Mouse (Mus musculus) left cerebral cortex, postnatal 25 days (tissue): Measurements from ENCODE around the gene Bbc3. TPM values are rescaled to one million over a fixed set of nuclear protein-coding genes. Genes with fewer than 3 reads are reported as not detected.

Experiments used
- DNase-seq, 2 experiments: peaks; one replicate each; pipeline ENCODE4 v3.0.0; 2022; ENCODE audit warnings: low spot score in 2 of 2, mixed read lengths in 1 of 2
- intact Hi-C: fragments of 180-260 bp; cut with DNase I; formaldehyde crosslinking; loops from one replicate; pipeline ENCODE4 v1.15.1; 2025
- total RNA-seq, 2 experiments: library from RNA; stranded (reverse); gene quantifications; 2 replicates each; pipeline ENCODE4 v1.2.3; 2021

Bbc3 gene
- total RNA-seq, 2 experiments from 2014 or later: 9.2 to 10.9 TPM

DNA sequence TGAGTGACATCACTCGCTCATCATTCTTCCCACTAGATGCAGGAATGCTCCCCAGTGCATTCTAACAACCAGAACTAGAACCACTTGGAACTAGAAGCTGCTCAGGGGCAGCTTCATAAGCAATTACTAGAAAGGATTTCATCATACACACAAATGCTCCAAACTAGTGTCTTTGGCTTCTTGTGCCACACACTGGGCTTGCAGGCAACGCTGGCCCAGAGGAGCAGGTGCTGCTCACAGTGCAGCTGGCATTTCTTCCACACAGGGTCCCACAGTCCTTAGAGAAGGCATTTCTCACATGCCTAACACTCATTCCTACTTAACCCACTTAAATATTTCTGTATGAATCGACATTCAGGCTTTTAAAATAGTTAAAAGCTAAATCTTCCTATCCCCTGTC lies 49.4 kb downstream of the Bbc3 start:
- no peak for DNase-seq
- intact Hi-C loops: no loop called here

DNA sequence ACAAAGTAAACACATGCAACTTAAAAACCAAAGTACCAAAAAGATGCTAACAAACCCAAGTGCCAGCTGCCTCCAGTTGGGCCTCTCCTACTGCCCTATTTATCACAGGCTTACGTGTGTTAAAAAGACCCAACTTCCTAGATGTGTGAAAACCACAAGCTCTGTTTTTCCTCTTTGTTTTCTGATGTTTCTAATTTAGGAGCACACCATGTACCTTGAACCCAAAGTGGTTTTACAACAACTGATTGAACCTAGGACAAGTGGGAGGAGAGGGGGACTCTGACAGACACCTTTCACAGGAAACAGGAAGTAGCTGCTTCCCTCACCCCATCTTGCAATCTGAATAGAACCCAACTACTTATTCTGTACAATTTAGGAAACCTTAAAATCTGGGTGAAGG lies 56.1 kb downstream of the Bbc3 start:
- intact Hi-C loops: no loop called here
- no peak for DNase-seq

DNA sequence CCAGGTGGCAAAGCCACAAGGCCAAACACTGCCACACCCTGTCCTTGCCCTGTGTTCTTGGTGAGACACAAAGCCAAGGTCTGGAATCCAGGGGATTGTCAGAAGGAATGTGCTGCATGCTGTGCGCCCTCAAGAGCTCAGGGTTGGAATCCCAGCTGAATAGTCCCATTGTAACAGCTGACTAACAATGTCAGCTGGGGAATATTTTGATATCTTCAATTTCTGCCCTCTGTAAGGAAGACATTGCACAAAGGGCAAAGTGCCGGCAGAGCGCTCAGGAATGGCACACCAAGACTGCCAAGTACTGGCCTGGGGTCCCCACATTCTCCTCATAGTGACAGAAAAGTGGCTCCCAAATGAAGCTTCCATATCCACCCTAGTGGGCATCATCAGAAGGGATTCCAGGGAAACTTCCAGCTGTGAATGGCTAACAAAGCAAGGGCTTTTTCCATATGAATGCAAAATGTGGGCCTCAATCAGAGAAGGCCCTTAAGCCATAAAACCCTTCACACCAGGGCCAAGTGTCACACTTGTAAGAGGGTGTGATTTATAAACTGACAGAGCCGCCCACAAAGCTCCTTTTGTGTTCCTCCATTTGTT lies 56.8 kb downstream of the Bbc3 start:
- intact Hi-C loops: no loop called here
- no peak for DNase-seq

DNA sequence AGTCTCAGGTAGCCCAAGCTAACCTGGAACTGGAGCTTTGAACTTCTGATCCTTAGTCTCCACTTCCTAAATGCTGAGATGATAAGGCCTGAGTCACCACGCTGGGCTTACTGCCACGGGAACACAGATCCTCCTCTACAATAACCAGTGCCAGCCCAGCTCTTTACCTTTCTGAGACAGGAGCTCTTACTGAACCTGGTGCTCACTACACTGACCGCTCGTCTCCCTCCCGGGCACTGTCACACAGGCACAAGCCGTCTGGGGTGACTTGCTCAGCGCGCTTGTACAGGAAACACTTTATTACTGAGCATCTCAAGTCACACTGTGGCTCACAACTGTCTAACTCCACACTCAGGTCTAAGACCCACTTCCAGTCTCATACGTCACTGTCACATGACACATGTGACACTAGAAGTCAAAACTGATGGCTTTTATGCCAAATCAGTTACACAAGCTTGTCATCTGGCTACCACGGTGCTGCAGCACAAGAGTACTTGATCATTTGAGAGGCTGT lies 58.0 kb downstream of the Bbc3 start:
- intact Hi-C loops: no loop called here

DNA sequence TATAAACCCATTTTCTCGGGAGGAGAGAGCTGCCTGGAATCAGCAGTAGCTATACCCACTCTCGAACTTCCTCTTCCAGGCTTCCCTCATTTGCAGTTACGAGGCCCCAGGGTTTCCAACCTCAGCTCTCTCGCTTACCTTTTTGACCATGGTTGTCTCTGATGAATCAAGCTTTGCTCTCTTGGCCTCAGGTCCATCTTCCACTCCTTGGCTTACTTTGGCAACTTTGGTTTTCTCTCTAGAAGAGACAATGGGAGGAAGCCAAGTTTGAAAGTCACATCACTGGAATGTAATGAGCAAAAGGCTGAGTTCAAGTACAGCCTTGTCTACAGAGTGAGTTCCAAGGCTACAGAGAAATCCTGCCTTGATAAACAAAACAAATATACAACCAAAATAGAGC lies 58.5 kb downstream of the Bbc3 start:
- no peak for DNase-seq
- intact Hi-C loops: no loop called here

More for the DNA sequence above, 58.0 kb downstream of the Bbc3 start:
- no peak for DNase-seq

Other genes starting within 250 kb of the Bbc3 start
- under 1 TPM; 0.50 TPM for gene Zfp541, start 246.6 kb upstream of the Bbc3 start, total RNA-seq
- 100 to 1,000 TPM; 264 to 272 TPM for gene Napa, start 209.9 kb upstream of the Bbc3 start, total RNA-seq
- 10 to 100 TPM; 36.0 to 42.7 TPM for gene Kptn, start 188.5 kb upstream of the Bbc3 start, total RNA-seq
- gene Slc8a2, start 178.6 kb upstream of the Bbc3 start, total RNA-seq: 100 to 1,000 TPM; 263 to 264 TPM
- 10 to 100 TPM; 33.3 to 43.5 TPM for gene Meis3, start 133.3 kb upstream of the Bbc3 start, total RNA-seq
- 10 to 100 TPM in 1 of 2 experiments, 1 to 10 TPM in 1; 9.5 to 11.1 TPM for gene Dhx34, start 86.4 kb upstream of the Bbc3 start, total RNA-seq
- under 1 TPM; 0.71 to 0.87 TPM for gene C5ar2, start 64.2 kb upstream of the Bbc3 start, total RNA-seq
- gene C5ar1, start 48.9 kb upstream of the Bbc3 start, total RNA-seq: 1 to 10 TPM in 1 of 2 experiments, under 1 TPM in 1; 0.78 to 2.2 TPM
- 10 to 100 TPM; 32.5 to 34.8 TPM for gene Inafm1, start 34.8 kb upstream of the Bbc3 start, total RNA-seq
- gene Ccdc9, start 21.6 kb upstream of the Bbc3 start, total RNA-seq: 10 to 100 TPM; 81.6 to 86.9 TPM
- 100 to 1,000 TPM; 105 to 120 TPM for gene Sae1, start 79.4 kb downstream of the Bbc3 start, total RNA-seq
- 10 to 100 TPM; 58.6 to 58.8 TPM for gene Zc3h4, start 92.5 kb downstream of the Bbc3 start, total RNA-seq
- 10 to 100 TPM; 66.5 to 80.1 TPM for gene Tmem160, start 144.4 kb downstream of the Bbc3 start, total RNA-seq
- 10 to 100 TPM; 10.5 to 11.0 TPM for gene Npas1, start 169.3 kb downstream of the Bbc3 start, total RNA-seq